Mouse (Mus musculus) testis, adult 2 months (tissue): Measurements from ENCODE around the gene Wdr89. TPM values are rescaled to one million over a fixed set of nuclear protein-coding genes. Genes with fewer than 3 reads are reported as not detected.

Experiments used
- H3K27ac ChIP-seq: fragments of 200-500 bp; 2 replicates; pipeline ENCODE4 v1.5.1; 2012; ENCODE audit warnings: low read depth, low read length; ENCODE audit not compliant: control insufficient read depth, insufficient read depth
- H3K27me3 ChIP-seq: fragments of 200-500 bp; 2 replicates; pipeline ENCODE4 v1.6.1; 2012; ENCODE audit warnings: mild to moderate bottlenecking, low read length, moderate library complexity; ENCODE audit not compliant: control insufficient read depth, insufficient read depth
- H3K36me3 ChIP-seq: fragments of 200-500 bp; 2 replicates; pipeline ENCODE4 v1.6.1; 2012; ENCODE audit warnings: mild to moderate bottlenecking, low read length; ENCODE audit not compliant: control insufficient read depth, insufficient read depth
- H3K4me1 ChIP-seq: fragments of 200-500 bp; 2 replicates; pipeline ENCODE4 v1.6.1; 2012; ENCODE audit warnings: low read length; ENCODE audit not compliant: control insufficient read depth, insufficient read depth
- H3K4me3 ChIP-seq: fragments of 200-500 bp; 2 replicates; pipeline ENCODE4 v1.5.1; 2012; ENCODE audit warnings: low read depth, mild to moderate bottlenecking, low read length, moderate library complexity, mixed read lengths; ENCODE audit not compliant: control insufficient read depth
- CTCF ChIP-seq: fragments of 200-500 bp; IDR thresholded peaks from 2 replicates; pipeline ENCODE4 v1.5.1; 2012; ENCODE audit warnings: low read depth, mild to moderate bottlenecking, inconsistent platforms, low read length, moderate library complexity; ENCODE audit not compliant: control insufficient read depth, insufficient read depth, insufficient replicate concordance
- POLR2A ChIP-seq: fragments of 200-500 bp; IDR thresholded peaks from 2 replicates; pipeline ENCODE4 v1.6.1; 2012; ENCODE audit warnings: low read depth, mild to moderate bottlenecking, inconsistent platforms, low read length, moderate library complexity; ENCODE audit not compliant: control insufficient read depth
- polyA plus RNA-seq: library from polyadenylated mRNA; depleted of rRNA; stranded (reverse); fragments of >200 nt; gene quantifications from 2 replicates; pipeline ENCODE4 v1.2.3, GENCODE M21; 2012

Wdr89 gene
- polyA plus RNA-seq, 1 experiment = 1.1 TPM

- no peak overlapping the region for H3K27ac ChIP-seq
- H3K36me3 ChIP-seq = no peaks in the 10 kb centered on the region
- no peak overlapping the region for H3K4me3 ChIP-seq
- TF ChIP-seq CTCF (no peak), POLR2A (no peak)
- H3K4me1 ChIP-seq = no peaks in the 10 kb centered on the region
- H3K27me3 ChIP-seq = no peaks in the 10 kb centered on the region
These were observed 14.3 kb upstream of the Wdr89 start for GRCm38 (mm10) chr12:75683598-75683997.

GRCm38 (mm10) chr12:75682842-75683241, 13.5 kb upstream of the Wdr89 start:
- H3K27ac ChIP-seq = no peak overlapping the region
- TF ChIP-seq POLR2A (no peak), CTCF (no peak)
- H3K4me1 ChIP-seq = no peaks in the 10 kb centered on the region
- H3K36me3 ChIP-seq = no peaks in the 10 kb centered on the region
- no peak overlapping the region for H3K4me3 ChIP-seq
- H3K27me3 ChIP-seq = no peaks in the 10 kb centered on the region

- no peak overlapping the region for H3K27ac ChIP-seq
- no peaks in the 10 kb centered on the region for H3K36me3 ChIP-seq
- H3K4me1 ChIP-seq = no peaks in the 10 kb centered on the region
- no peaks in the 10 kb centered on the region for H3K27me3 ChIP-seq
- no peak overlapping the region for H3K4me3 ChIP-seq
- no peak for TF ChIP-seq POLR2A
- TF ChIP-seq CTCF = no peak
These were observed 11.8 kb upstream of the Wdr89 start for GRCm38 (mm10) chr12:75681101-75681500.

DNA sequence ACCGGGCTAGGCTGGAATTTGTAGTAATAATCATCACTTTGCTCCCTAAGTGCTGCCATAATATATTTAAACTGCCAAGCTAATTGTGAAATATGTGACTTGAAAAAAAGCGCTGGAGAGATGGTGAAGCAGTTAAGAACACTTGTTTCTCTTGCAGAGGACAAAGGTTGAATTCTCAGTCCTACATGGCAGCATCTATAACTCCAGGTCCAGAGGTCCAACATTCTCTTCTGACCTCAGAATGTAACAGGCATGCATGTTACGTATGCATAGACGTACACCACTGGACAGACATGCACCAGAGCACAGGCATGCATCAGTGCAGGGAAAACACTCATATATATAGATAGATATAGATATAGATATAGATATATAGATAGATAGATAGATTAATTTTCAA, 9.1 kb upstream of the Wdr89 start:
- Histone ChIP-seq H3K4me3 (no peak overlapping the region), H3K27ac (no peak overlapping the region), H3K36me3 (no peaks in the 10 kb centered on the region), H3K27me3 (no peaks in the 10 kb centered on the region), H3K4me1 (no peaks in the 10 kb centered on the region)
- TF ChIP-seq CTCF (no peak), POLR2A (no peak)

- H3K4me1 ChIP-seq = peaks cover 7% of the 10 kb centered on the region
- no peak overlapping the region for H3K27ac ChIP-seq
- TF ChIP-seq CTCF (no peak), POLR2A (no peak)
- no peaks in the 10 kb centered on the region for H3K27me3 ChIP-seq
- no peak overlapping the region for H3K4me3 ChIP-seq
- no peaks in the 10 kb centered on the region; the same call in 1 of the 2 replicates for H3K36me3 ChIP-seq
These were observed 3.3 kb upstream of the Wdr89 start for GRCm38 (mm10) chr12:75672630-75673029.

DNA sequence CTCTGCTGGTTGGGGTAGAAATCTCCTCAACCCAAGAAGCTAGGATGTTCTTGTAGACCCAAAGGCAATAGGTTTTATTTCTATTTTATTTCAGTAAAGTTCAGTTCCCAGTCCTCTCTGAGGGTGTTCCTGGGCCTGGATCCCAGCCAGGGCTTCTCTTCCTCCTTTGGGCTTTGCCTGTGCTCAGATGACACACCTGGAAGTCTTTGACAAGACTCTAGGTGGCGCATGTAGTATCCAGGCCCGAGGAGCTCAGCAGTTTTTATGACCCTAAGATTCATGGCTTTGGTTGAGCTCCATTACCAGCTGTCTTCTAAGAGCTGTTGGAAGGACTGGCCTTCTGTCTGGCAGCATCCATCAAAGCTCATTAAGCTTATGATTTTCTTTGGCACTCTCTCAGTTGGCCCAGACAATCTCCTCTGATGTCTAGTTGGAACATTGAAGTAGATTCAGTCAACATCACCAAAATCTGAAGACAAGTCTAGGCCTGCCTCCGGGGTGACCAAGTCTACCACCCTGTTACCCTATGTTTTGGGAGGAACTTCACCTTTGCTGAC, 2.5 kb upstream of the Wdr89 start:
- no peaks in the 10 kb centered on the region for H3K27me3 ChIP-seq
- no peak for TF ChIP-seq CTCF
- TF ChIP-seq POLR2A = no peak
- no peaks in the 10 kb centered on the region; the same call in 1 of the 2 replicates for H3K36me3 ChIP-seq
- H3K4me1 ChIP-seq = peaks cover 7% of the 10 kb centered on the region
- H3K27ac ChIP-seq = no peak overlapping the region
- no peak overlapping the region for H3K4me3 ChIP-seq

DNA sequence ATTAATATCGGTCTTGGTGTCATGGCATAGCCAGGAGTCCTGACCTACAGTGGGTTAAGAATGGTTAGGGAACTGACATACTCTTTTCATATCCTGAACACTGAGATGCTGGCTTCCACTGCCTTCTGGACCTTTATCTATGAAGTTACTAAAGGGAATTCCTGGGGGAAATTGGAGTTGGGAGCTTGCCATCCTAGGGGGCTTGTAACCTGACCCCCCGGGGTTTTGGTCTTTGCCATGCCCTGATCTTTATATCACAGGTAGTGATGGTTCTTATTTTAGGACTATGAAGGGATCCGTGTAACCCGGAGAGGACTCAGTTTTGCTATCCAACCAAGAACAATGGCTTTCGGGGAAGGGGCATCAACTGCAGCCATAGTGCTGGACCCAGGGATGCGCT, 1.3 kb upstream of the Wdr89 start:
- Histone ChIP-seq H3K27ac (no peak overlapping the region), H3K36me3 (no peaks in the 10 kb centered on the region; the same call in 1 of the 2 replicates), H3K4me1 (peaks cover 7% of the 10 kb centered on the region), H3K27me3 (no peaks in the 10 kb centered on the region), H3K4me3 (peak overlapping the region; percentile 48)
- no peak for TF ChIP-seq POLR2A
- no peak for TF ChIP-seq CTCF

GRCm38 (mm10) chr12:75668916-75669257, 450 bp downstream of the Wdr89 start:
- TF ChIP-seq CTCF (no peak), POLR2A (no peak)

More at GRCm38 (mm10) chr12:75668916-75669257, 450 bp downstream of the Wdr89 start:
- Histone ChIP-seq H3K27me3 (no peaks in the 10 kb centered on the region), H3K4me1 (peaks cover 7% of the 10 kb centered on the region), H3K27ac (peak overlapping the region; percentile 57), H3K4me3 (peak overlapping the region; percentile 93), H3K36me3 (no peaks in the 10 kb centered on the region; the same call in 1 of the 2 replicates)
